Mouse (Mus musculus): Measurements from ENCODE around the gene Palmd. TPM values are rescaled to one million over a fixed set of nuclear protein-coding genes. Genes with fewer than 3 reads are reported as not detected.

Palmd gene
- polyA plus RNA-seq, 1 experiment from 2014 or later: not detected

GRCm38 (mm10) chr3:116967967-116968366 lies 820 bp downstream of the Palmd start, which contains the start of gene 4930455H04Rik:
Gene 4930455H04Rik, plus strand, starts transcription at chr3:116968267.
- no peak within 1 kb of the TSS for H3K4me3 ChIP-seq (ENCODE audit: inconsistent target)
- no peak within 1 kb of the TSS for H3K27ac ChIP-seq
- 78% methylated on average over 4 of the region's 4 CpGs for whole genome bisulfite sequencing (ENCODE audit: missing documents)
- no peaks in the 10 kb centered on the region for H3K79me2 ChIP-seq (ENCODE audit: inconsistent target)
- H3K36me3 ChIP-seq (ENCODE audit: inconsistent target): no peaks in the 10 kb centered on the region

GRCm38 (mm10) chr3:116967436-116967835 lies 1.4 kb downstream of the Palmd start:
- Histone ChIP-seq H3K36me3 (ENCODE audit: inconsistent target) (no peaks in the 10 kb centered on the region), H3K79me2 (ENCODE audit: inconsistent target) (no peaks in the 10 kb centered on the region), H3K27ac (no peak overlapping the region), H3K4me3 (ENCODE audit: inconsistent target) (no peak overlapping the region)
- 91% methylated on average over 6 of the region's 6 CpGs for WGBS (ENCODE audit: missing documents)

GRCm38 (mm10) chr3:116966800-116967199 lies 2.0 kb downstream of the Palmd start:
- Histone ChIP-seq H3K79me2 (ENCODE audit: inconsistent target) (no peaks in the 10 kb centered on the region), H3K36me3 (ENCODE audit: inconsistent target) (no peaks in the 10 kb centered on the region), H3K27ac (no peak overlapping the region), H3K4me3 (ENCODE audit: inconsistent target) (no peak overlapping the region)
- WGBS (ENCODE audit: missing documents): 92% methylated on average over 6 of the region's 6 CpGs

- no peaks in the 10 kb centered on the region for H3K79me2 ChIP-seq (ENCODE audit: inconsistent target)
- no peaks in the 10 kb centered on the region for H3K36me3 ChIP-seq (ENCODE audit: inconsistent target)
- WGBS (ENCODE audit: missing documents): 13% methylated on average over 4 of the region's 4 CpGs
- no peak overlapping the region for H3K27ac ChIP-seq
- no peak overlapping the region for H3K4me3 ChIP-seq (ENCODE audit: inconsistent target)
Measured at GRCm38 (mm10) chr3:116966225-116966624, 2.6 kb downstream of the Palmd start.

DNA sequence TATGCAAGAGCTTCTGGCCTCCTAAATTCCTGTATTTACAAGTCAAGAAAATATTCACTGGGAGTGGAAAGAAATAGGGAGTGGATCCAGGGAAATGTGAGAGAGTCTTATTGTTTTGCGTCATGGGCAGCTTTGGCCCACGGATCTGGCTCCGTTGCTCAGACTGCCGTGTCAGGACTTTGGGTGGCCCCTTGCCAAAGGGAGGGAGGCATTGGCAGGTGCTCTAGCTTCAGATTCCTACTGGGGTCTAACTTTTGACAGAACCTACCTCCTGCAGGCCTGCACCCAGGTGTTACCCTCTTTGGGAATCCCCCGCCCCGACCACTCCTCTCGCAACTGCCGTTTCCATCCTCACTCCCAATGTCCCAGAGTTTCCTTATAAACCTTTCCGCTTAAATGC lies 4.4 kb downstream of the Palmd start:
- Histone ChIP-seq H3K4me3 (ENCODE audit: inconsistent target) (no peak overlapping the region), H3K79me2 (ENCODE audit: inconsistent target) (no peaks in the 10 kb centered on the region), H3K36me3 (ENCODE audit: inconsistent target) (no peaks in the 10 kb centered on the region), H3K27ac (no peak overlapping the region)
- WGBS (ENCODE audit: missing documents): 94% methylated on average over 9 of the region's 9 CpGs

DNA sequence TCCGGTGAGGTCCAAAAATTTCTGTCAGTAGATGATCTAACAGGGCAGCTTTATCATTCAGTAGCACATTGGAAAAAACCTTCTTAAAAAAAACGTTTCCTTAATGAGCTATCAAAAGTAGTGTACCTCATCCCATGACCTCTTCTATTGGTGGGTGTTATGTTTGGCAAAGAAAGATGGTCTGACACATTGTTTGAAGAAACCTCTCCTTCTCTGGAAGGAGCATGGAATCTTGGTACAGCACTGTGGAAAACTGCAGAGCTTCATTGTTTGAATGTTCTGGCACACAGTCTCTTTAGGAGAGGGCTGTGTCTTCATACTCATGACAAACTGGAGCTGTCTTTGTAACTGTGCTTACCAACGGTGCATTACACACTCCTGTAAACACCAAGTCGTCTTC lies 5.6 kb downstream of the Palmd start:
- Histone ChIP-seq H3K27ac (no peak overlapping the region), H3K4me3 (ENCODE audit: inconsistent target) (no peak overlapping the region), H3K36me3 (ENCODE audit: inconsistent target) (no peaks in the 10 kb centered on the region), H3K79me2 (ENCODE audit: inconsistent target) (no peaks in the 10 kb centered on the region)
- 61% methylated on average over 3 of the region's 4 CpGs for WGBS (ENCODE audit: missing documents)

- H3K4me3 ChIP-seq (ENCODE audit: inconsistent target): no peak overlapping the region
- H3K79me2 ChIP-seq (ENCODE audit: inconsistent target): no peaks in the 10 kb centered on the region
- no peak overlapping the region for H3K27ac ChIP-seq
- WGBS (ENCODE audit: missing documents): 87% methylated on average over 15 of the region's 15 CpGs
- H3K36me3 ChIP-seq (ENCODE audit: inconsistent target): no peaks in the 10 kb centered on the region
Measured at GRCm38 (mm10) chr3:116961354-116962142, 7.2 kb downstream of the Palmd start.

GRCm38 (mm10) chr3:116960414-116960813 lies 8.4 kb downstream of the Palmd start:
- no peak overlapping the region for H3K27ac ChIP-seq
- H3K36me3 ChIP-seq (ENCODE audit: inconsistent target): no peaks in the 10 kb centered on the region
- no peaks in the 10 kb centered on the region for H3K79me2 ChIP-seq (ENCODE audit: inconsistent target)
- 100% methylated on average over 2 of the region's 2 CpGs for WGBS (ENCODE audit: missing documents)
- H3K4me3 ChIP-seq (ENCODE audit: inconsistent target): no peak overlapping the region

DNA sequence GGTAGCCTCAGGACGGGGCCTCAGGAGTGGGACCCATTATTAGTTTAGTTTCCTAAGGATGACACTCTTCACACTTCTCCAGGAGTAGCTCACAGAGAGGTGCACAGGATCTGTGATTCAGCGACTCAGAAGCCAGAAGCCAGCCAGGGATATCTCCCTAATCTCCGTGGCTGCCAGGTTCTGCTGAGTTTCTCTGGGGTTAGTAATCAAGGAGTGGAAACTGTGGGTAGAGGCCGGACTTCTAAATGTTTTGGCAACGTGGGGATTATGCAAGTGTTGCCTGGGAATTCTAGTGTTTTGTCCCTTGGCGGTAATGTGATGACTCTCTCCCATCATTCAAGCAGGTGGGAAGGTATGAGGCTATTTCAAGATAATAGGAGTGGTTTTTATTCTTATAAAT lies 13.7 kb downstream of the Palmd start:
- H3K27ac ChIP-seq: no peak overlapping the region
- no peaks in the 10 kb centered on the region for H3K79me2 ChIP-seq (ENCODE audit: inconsistent target)
- no peaks in the 10 kb centered on the region for H3K36me3 ChIP-seq (ENCODE audit: inconsistent target)
- H3K4me3 ChIP-seq (ENCODE audit: inconsistent target): no peak overlapping the region
- 90% methylated on average over 5 of the region's 6 CpGs for WGBS (ENCODE audit: missing documents)

DNA sequence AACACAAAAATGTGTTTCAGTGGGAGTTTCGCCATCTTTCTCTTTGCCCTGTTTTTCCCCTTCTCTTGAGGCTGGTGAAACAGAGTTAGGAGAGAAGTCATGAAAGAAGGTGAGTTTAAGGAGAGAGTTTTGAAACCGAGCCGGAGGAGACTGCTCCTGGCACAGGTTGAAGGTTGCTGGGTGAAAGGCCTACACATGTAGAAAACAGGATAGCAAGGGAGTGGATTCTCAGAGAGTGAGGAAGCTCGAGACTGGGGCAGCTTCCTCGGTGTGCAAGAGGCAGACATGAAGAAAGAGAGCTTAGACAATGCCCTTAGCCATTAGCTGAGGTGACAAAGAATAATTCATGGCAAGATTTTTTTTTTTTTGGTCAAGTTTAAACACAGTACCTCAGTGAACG lies 15.4 kb downstream of the Palmd start:
- Histone ChIP-seq H3K79me2 (ENCODE audit: inconsistent target) (no peaks in the 10 kb centered on the region), H3K4me3 (ENCODE audit: inconsistent target) (no peak overlapping the region), H3K27ac (no peak overlapping the region), H3K36me3 (ENCODE audit: inconsistent target) (no peaks in the 10 kb centered on the region)
- WGBS (ENCODE audit: missing documents): 89% methylated on average over 6 of the region's 6 CpGs

GRCm38 (mm10) chr3:116952242-116952899 lies 16.4 kb downstream of the Palmd start:
- H3K27ac ChIP-seq: no peak overlapping the region
- WGBS (ENCODE audit: missing documents): 88% methylated on average over 8 of the region's 8 CpGs
- H3K36me3 ChIP-seq (ENCODE audit: inconsistent target): no peaks in the 10 kb centered on the region
- H3K79me2 ChIP-seq (ENCODE audit: inconsistent target): no peaks in the 10 kb centered on the region
- H3K4me3 ChIP-seq (ENCODE audit: inconsistent target): no peak overlapping the region

DNA sequence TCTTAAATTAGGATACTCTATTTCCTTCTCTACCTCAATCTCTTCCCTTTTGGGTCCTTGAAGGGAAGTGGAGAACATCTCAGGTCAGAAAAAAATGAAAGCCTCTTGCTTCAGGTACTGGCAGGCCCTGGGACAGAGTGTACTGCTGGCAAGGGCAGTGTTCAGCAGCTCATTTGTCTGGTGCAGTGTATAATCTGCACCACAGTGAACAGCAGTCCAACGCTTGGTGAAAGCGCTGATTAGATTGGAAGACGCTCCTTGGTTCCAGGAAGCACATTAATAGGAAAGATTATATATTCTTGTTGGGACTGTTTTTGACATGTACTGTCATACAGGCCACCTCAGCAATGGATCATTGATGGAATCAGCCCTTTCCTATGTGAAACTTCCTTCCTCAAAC lies 17.3 kb downstream of the Palmd start:
- 90% methylated on average over 3 of the region's 3 CpGs for WGBS (ENCODE audit: missing documents)
- H3K36me3 ChIP-seq (ENCODE audit: inconsistent target): no peaks in the 10 kb centered on the region
- no peak overlapping the region for H3K4me3 ChIP-seq (ENCODE audit: inconsistent target)
- no peaks in the 10 kb centered on the region for H3K79me2 ChIP-seq (ENCODE audit: inconsistent target)
- H3K27ac ChIP-seq: no peak overlapping the region

GRCm38 (mm10) chr3:116950665-116951115 lies 18.1 kb downstream of the Palmd start:
- no peak overlapping the region for H3K27ac ChIP-seq
- WGBS (ENCODE audit: missing documents): 78% methylated on average over 5 of the region's 6 CpGs
- H3K79me2 ChIP-seq (ENCODE audit: inconsistent target): no peaks in the 10 kb centered on the region
- H3K4me3 ChIP-seq (ENCODE audit: inconsistent target): no peak overlapping the region
- H3K36me3 ChIP-seq (ENCODE audit: inconsistent target): no peaks in the 10 kb centered on the region

DNA sequence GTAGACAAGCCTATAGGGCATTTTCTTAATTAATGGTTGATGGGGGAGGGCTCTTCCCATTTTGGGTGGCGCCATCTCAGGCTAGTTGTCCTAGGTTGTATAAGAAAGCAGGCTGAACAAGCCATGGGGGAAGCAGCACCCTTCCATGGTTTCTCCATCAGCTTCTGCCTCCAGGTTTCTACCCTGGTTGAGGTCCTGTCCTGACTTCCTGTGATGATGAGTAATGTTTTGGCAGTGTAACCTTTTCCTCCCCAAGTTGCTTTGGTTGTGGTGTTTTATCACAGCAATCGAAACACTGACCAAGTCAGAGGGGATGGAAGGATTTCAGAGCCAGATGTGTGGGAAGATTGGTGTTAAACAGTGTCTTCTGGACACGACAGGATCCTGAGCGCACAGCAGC lies 22.3 kb downstream of the Palmd start:
- Histone ChIP-seq H3K79me2 (ENCODE audit: inconsistent target) (no peaks in the 10 kb centered on the region), H3K4me3 (ENCODE audit: inconsistent target) (no peak overlapping the region), H3K27ac (no peak overlapping the region), H3K36me3 (ENCODE audit: inconsistent target) (no peaks in the 10 kb centered on the region)
- WGBS (ENCODE audit: missing documents): 88% methylated on average over 4 of the region's 4 CpGs

DNA sequence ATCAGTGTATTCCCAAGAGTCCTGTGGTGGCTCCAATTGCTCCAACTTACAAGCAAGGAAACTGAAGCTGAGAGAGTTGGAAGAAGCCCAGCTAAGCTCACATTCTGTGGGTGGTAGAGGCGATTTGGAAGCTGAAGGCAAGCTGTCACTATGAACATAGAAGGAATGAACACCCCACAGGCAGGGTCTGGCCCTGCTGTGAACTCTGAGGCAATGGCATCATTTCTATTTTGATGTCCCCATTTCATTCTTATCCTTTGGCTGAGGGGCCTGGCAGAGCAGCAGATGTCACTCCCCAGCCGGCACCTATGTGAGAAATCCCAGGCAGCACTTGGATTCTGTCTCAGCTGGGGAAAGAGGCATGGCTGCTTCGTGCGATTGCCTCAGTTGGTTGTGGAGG lies 25.4 kb downstream of the Palmd start:
- Histone ChIP-seq H3K79me2 (ENCODE audit: inconsistent target) (no peaks in the 10 kb centered on the region), H3K27ac (no peak overlapping the region), H3K4me3 (ENCODE audit: inconsistent target) (no peak overlapping the region), H3K36me3 (ENCODE audit: inconsistent target) (no peaks in the 10 kb centered on the region)
- WGBS (ENCODE audit: missing documents): 90% methylated on average over 4 of the region's 4 CpGs

Data from macrophage (primary cell).